Mouse (Mus musculus): ENCODE results near the gene Olfr307.
"Not testable (repeated sequence)": the region's sequence is repeated elsewhere in the genome, so short reads cannot be mapped to it uniquely, and the experiment has no call there.

Olfr307 gene

DNA sequence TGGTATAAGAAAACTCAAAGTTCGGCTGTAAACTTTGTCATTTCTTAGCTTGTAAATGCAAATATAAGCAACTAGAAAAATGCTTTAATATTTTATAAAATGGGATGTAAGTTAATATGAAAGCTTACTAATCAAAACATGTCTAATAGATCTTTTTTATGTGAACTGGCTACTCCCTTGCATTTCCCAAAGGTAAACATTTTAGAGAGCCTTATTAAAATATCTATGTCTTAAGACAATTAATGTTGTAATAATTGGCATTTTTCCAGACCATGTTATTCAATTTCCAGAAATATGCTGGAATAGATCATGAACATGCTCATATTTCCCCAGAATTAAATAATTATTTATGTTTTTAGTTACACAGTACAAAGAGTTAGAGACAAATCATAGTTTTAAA, at the start of gene Olfr307:
Olfr307 (minus strand) TSS at position 101 of the 400 bp plus-strand sequence.
- DNase-seq (ENCODE audit: low spot score), result no peak

DNA sequence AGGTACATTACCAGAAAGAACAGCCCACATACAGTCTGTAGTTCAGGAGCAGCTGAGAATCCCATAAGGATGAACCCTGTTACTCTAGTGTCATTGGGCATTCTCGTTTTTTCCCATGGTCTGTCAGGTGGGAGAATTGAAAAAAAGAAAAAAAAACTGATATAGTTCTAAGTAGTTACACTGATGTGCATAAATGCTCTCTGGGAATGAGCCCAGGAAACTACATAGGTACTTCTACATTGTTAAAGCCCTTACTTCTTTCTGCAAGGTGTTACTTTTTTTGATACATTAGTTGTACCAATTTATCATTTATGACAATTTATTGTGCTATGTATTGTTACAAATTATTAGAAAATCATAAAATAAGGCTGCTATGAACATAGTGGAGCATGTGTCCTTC, 49.2 kb upstream of the Olfr307 start, which contains the start of gene Olfr304:
Olfr304 (minus strand) TSS at position 101 of the 400 bp plus-strand sequence.
- DNase-seq (ENCODE audit: low spot score), result no peak

- DNase-seq (ENCODE audit: low spot score), result no peak
Measured at GRCm38 (mm10) chr7:86385769-86386168, 48.4 kb upstream of the Olfr307 start.

- no peak for DNase-seq (ENCODE audit: low spot score)
Measured at GRCm38 (mm10) chr7:86366828-86367227, 29.4 kb upstream of the Olfr307 start, which contains the start of gene Olfr305. TSS of gene Olfr305 (minus strand) at chr7:86366928.

- not testable (repeated sequence) for DNase-seq (ENCODE audit: low spot score)
Measured at GRCm38 (mm10) chr7:86346296-86346695, 8.9 kb upstream of the Olfr307 start.

GRCm38 (mm10) chr7:86344253-86344652, 6.9 kb upstream of the Olfr307 start:
- DNase-seq (ENCODE audit: low spot score), result no peak

- DNase-seq (ENCODE audit: low spot score), result no peak
Measured at GRCm38 (mm10) chr7:86342881-86343565, 5.6 kb upstream of the Olfr307 start.

DNA sequence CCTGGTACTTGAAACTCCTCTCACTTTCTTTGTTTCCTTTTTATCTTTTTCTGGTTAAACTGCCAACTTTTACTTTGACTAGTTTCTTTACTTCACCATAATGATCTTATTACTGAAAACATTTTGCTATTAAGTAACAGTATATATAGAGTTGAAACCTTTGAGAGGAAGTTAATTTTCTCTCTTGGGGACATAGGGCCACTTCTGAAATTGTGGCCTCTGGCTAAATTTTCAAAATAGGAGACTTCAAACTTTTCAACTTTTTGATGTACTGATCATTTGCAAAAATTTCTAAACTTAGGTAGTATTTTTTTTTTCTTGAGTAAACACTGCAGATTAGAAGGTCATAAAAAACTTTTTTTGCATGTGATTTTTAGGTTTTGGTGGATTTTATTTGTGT, 11.9 kb downstream of the Olfr307 start, which contains the start of gene Olfr308:
Olfr308 (minus strand) TSS at position 101 of the 400 bp plus-strand sequence.
- no peak for DNase-seq (ENCODE audit: low spot score)

GRCm38 (mm10) chr7:86321323-86321722, 16.1 kb downstream of the Olfr307 start:
- no peak for DNase-seq (ENCODE audit: low spot score)

GRCm38 (mm10) chr7:86313608-86314007, 23.8 kb downstream of the Olfr307 start, which contains the start of gene Olfr309:
TSS of gene Olfr309 (minus strand) at chr7:86313708.
- no peak for DNase-seq (ENCODE audit: low spot score)

Data from urinary bladder, postnatal 10 days (tissue).